Mouse (Mus musculus): ENCODE results near the gene Ltb.

- TF ChIP-seq POLR2A (IDR thresholded peaks at IDR 0.05; ENCODE audit: low read depth, low read length): no peak
- peak; percentile 99 for TF ChIP-seq CTCF (IDR thresholded peaks at IDR 0.05; ENCODE audit: extremely low read depth, insufficient read depth, insufficient read length, insufficient replicate concordance)
Observed at GRCm38 (mm10) chr17:35236390-35236746, 42.1 kb downstream of the Ltb start.

Data from spleen, adult 2 months (tissue).